Mouse (Mus musculus) limb, embryonic 14.5 days (tissue): ENCODE results near the gene Armc9. TPM values are rescaled to one million over a fixed set of nuclear protein-coding genes. Genes with fewer than 3 reads are reported as not detected.

Source experiments
- ATAC-seq: fragments of 200-750 bp; cut with Nextera tagmentation; 2 replicates; pipeline ENCODE4 v1.8.0; 2017; ENCODE audit warnings: low read depth, moderate number of reproducible peaks, moderate TSS enrichment; ENCODE audit not compliant: low FRiP score
- DNase-seq: peaks from one replicate; pipeline ENCODE4 v3.0.0-alpha.2; 2015; ENCODE audit warnings: low spot score
- H3K27ac ChIP-seq: fragments of 300-500 bp; sonication (generic); replicated peaks from 2 replicates; pipeline ENCODE4 v1.5.1; 2014; ENCODE audit warnings: low read depth, mild to moderate bottlenecking, low read length, moderate library complexity, mixed read lengths
- H3K27me3 ChIP-seq: fragments of 300-500 bp; sonication (generic); 2 replicates; pipeline ENCODE4 v1.6.1; 2014; ENCODE audit warnings: low read length, mixed read lengths; ENCODE audit not compliant: control insufficient read depth, insufficient read depth
- H3K36me3 ChIP-seq: fragments of 300-500 bp; sonication (generic); 2 replicates; pipeline ENCODE4 v1.6.1; 2014; ENCODE audit warnings: mild to moderate bottlenecking, low read length, moderate library complexity, mixed read lengths; ENCODE audit not compliant: control insufficient read depth, insufficient read depth
- H3K4me1 ChIP-seq: fragments of 300-500 bp; sonication (generic); 2 replicates; pipeline ENCODE4 v1.6.1; 2014; ENCODE audit warnings: antibody characterized with exemption, low read length, mixed read lengths; ENCODE audit not compliant: control insufficient read depth, insufficient read depth
- H3K4me2 ChIP-seq: fragments of 300-500 bp; sonication (generic); replicated peaks from 2 replicates; pipeline ENCODE4 v1.6.1; 2014; ENCODE audit warnings: low read depth, mild to moderate bottlenecking, low read length, moderate library complexity; ENCODE audit not compliant: severe bottlenecking
- H3K4me3 ChIP-seq: fragments of 300-500 bp; sonication (generic); replicated peaks from 2 replicates; pipeline ENCODE4 v1.5.1; 2014; ENCODE audit warnings: low read length
- H3K9ac ChIP-seq: fragments of 300-500 bp; sonication (generic); 2 replicates; pipeline ENCODE4 v1.6.1; 2014; ENCODE audit warnings: mild to moderate bottlenecking, low read depth, low read length, moderate library complexity; ENCODE audit not compliant: severe bottlenecking
- H3K9me3 ChIP-seq: fragments of 300-500 bp; sonication (generic); 2 replicates; pipeline ENCODE4 v1.6.1; 2016; ENCODE audit warnings: low read length; ENCODE audit not compliant: control insufficient read depth
- POLR2A ChIP-seq: fragments of 200-500 bp; IDR thresholded peaks from 2 replicates; pipeline ENCODE4 v1.8.0; 2012; ENCODE audit warnings: inconsistent platforms, mild to moderate bottlenecking, moderate library complexity, borderline replicate concordance; ENCODE audit not compliant: insufficient read depth, insufficient read length; ENCODE audit errors: extremely low read depth
- WGBS: fragments of 180-500 bp; shearing (Covaris S2); extraction: QIAGEN DNeasy Blood & Tissue Kit; methylation state at CpG from one replicate; pipeline ENCODE4 v1.1.7; 2014; 5-methylcytosine and 5-hydroxymethylcytosine counted together
- polyA plus RNA-seq, 2 experiments: library from polyadenylated mRNA; depleted of rRNA in 1 of 2; stranded (reverse) in 1 of 2; unstranded in 1 of 2; fragments of >200 nt; fragmentation: Nextera tagmentation in 1 of 2; extraction: Ambion mirVana in 1 of 2; gene quantifications; 2 replicates each; pipeline versions ENCODE4 v1.2.1 to v1.2.3; 2012 to 2014

The Armc9 gene
- polyA plus RNA-seq, 2 experiments: 17.0 to 19.6 TPM

DNA sequence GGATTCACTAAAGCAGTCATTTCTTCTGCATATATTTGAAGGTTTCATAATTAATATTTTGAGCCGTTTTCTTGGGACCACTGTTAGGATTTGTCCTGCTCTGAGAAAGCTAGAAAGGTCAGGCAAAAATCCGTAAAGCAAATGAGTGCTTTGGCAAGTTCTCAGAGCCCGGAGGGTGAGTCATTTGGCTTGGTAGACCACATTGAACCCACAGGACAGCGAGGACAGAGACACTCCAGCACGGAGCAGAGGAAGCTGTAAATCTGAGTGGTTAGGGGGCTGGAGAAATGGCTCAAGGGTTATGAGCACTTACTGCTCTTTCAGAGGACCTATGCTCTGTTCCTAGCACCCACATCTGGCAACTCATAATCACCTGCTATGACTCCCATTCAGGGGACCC is 7.0 kb upstream of the Armc9 start:
- Histone ChIP-seq H3K4me3 (no peak overlapping the region), H3K36me3 (no peaks in the 10 kb centered on the region), H3K9me3 (no peaks in the 10 kb centered on the region), H3K27me3 (no peaks in the 10 kb centered on the region), H3K4me2 (no peak overlapping the region), H3K9ac (no peak overlapping the region), H3K27ac (no peak overlapping the region), H3K4me1 (no peaks in the 10 kb centered on the region)
- no peak for ATAC-seq
- no peak for TF ChIP-seq POLR2A
- DNase-seq: no peak
- WGBS: 59% methylated on average over 5 of the region's 5 CpGs

DNA sequence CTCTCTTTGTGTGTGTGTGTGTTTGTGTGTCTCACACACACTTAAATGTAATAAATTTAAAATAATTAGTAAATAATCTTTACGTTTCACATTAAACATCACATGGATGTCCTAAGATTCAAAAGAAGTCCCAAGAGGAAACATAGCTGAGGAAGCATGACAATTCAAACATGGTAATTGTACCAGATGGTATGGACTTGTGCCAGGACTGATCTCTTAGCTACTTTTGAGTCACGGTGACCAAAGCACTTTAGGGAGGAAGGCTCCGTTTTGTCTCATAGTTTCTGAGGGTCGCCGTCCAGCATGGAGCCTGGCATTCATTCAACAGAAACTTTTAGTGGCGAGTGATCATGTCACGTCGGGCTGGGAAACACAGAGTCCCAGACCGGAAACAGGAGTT is 6.4 kb upstream of the Armc9 start:
- no peak overlapping the region for H3K9ac ChIP-seq
- H3K4me1 ChIP-seq: no peaks in the 10 kb centered on the region
- TF ChIP-seq POLR2A: no peak
- no peaks in the 10 kb centered on the region for H3K27me3 ChIP-seq
- DNase-seq (no peak), ATAC-seq (no peak)
- no peaks in the 10 kb centered on the region for H3K36me3 ChIP-seq
- H3K27ac ChIP-seq: no peak overlapping the region
- 87% methylated on average over 9 of the region's 9 CpGs for WGBS
- no peak overlapping the region for H3K4me3 ChIP-seq
- no peak overlapping the region for H3K4me2 ChIP-seq
- H3K9me3 ChIP-seq: no peaks in the 10 kb centered on the region

DNA sequence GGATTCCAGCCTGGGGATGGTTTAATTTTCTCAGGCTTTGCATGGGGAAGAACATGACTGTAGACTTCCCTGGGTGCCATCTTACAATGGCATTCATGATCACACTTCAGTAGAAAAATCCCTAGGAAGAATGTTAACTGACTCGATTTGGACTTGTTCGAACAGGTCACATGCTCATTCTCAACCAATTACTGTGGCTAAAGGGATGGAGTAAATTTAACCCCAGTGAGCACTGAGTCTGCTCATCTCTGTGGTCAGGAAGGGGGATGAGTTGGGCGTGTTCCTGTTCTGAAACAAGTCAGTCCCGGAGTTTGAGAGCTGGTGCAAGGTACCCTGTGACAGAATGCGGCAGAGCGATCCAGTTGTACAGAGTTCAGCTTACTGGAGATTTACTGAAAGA is 3.7 kb upstream of the Armc9 start:
- H3K4me3 ChIP-seq: no peak overlapping the region
- no peak overlapping the region for H3K9ac ChIP-seq
- 87% methylated on average over 6 of the region's 6 CpGs for WGBS
- no peak overlapping the region for H3K4me2 ChIP-seq
- DNase-seq: no peak
- H3K27me3 ChIP-seq: no peaks in the 10 kb centered on the region
- H3K36me3 ChIP-seq: no peaks in the 10 kb centered on the region
- H3K4me1 ChIP-seq: peaks cover 8% of the 10 kb centered on the region
- ATAC-seq: no peak
- no peak overlapping the region for H3K27ac ChIP-seq
- TF ChIP-seq POLR2A: no peak
- no peaks in the 10 kb centered on the region for H3K9me3 ChIP-seq

DNA sequence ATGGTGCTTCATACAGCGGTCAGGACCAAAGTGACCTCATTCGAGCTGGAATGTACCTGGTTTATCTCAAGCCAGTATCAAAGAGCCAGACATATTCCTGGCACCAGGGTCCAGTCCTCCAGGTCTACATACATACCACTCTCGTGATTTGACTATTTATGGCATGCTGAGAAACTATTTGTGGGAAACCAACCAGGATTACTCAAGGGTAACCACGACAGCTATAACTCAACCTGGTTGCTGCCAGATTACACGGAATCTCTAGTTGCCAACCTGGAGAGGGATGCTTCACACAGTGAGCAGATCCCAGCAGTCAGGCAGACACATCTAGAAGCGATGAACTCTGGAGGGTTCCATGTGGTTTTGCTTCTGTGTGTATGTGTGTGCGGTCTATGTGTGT is 3.2 kb upstream of the Armc9 start:
- Histone ChIP-seq H3K9me3 (no peaks in the 10 kb centered on the region), H3K4me1 (peaks cover 8% of the 10 kb centered on the region), H3K27ac (no peak overlapping the region), H3K4me3 (no peak overlapping the region), H3K27me3 (no peaks in the 10 kb centered on the region), H3K4me2 (no peak overlapping the region), H3K9ac (no peak overlapping the region), H3K36me3 (no peaks in the 10 kb centered on the region)
- no peak for DNase-seq
- no peak for TF ChIP-seq POLR2A
- 82% methylated on average over 7 of the region's 7 CpGs for WGBS
- no peak for ATAC-seq

DNA sequence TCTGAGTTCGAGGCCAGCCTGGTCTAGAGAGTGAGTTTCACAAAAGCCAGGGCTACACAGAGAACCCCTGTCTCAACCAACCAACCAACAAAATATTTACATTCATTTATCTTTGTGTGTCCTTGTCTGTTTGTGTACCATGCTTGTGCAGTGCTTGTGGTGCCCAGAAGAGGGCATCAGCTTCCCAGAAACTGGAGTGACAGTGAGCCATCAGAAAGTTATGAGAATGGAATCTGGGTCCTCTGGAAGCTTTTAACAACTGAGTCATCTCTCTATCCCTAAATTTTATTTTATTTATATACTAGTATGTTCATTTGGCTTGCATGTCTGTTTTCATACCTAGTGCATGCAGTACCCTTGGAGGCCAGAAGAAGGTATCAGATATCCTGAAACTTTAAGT is 2.0 kb upstream of the Armc9 start:
- ATAC-seq: no peak
- WGBS: 89% methylated on average over 1 of the region's 1 CpGs
- peaks cover 8% of the 10 kb centered on the region for H3K4me1 ChIP-seq
- no peak overlapping the region for H3K27ac ChIP-seq
- H3K9me3 ChIP-seq: no peaks in the 10 kb centered on the region
- no peak for TF ChIP-seq POLR2A
- no peak overlapping the region for H3K4me2 ChIP-seq
- DNase-seq: no peak
- H3K9ac ChIP-seq: no peak overlapping the region
- H3K36me3 ChIP-seq: 0 out of 2 replicates have a peak, but pooled peaks cover 9% of the 10 kb centered on the region
- H3K4me3 ChIP-seq: no peak overlapping the region
- H3K27me3 ChIP-seq: no peaks in the 10 kb centered on the region

DNA sequence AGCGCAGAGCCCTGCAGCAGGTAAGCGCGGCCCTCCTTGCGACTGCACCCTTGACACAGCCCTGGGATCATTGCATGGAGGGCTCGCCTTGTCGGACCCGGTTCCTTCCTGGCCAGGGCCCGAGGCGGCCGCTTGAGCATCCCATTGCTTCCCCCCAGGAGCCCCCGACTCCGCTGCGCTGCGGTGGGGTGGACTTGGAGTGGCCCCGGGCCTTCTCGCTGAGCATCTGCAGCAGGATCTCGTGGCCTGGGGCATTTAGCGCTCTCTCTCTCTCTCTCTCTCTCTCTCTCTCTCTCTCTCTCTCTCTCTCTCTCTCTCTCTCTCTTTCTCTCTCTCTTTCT is 214 bp downstream of the Armc9 start:
- Histone ChIP-seq H3K4me3 (peak overlapping the region; percentile 80), H3K9me3 (no peaks in the 10 kb centered on the region), H3K36me3 (0 out of 2 replicates have a peak, but pooled peaks cover 16% of the 10 kb centered on the region), H3K27ac (0 out of 2 replicates have a peak overlapping the region, but pooled peaks have one; percentile 38), H3K4me1 (peaks cover 8% of the 10 kb centered on the region), H3K9ac (peak overlapping the region; percentile 63), H3K27me3 (no peaks in the 10 kb centered on the region), H3K4me2 (peak overlapping the region; percentile 67)
- TF ChIP-seq POLR2A: no peak
- ATAC-seq (peak; percentile 41; the same call in 1 of the 2 replicates), DNase-seq (no peak)
- 1% methylated on average over 15 of the region's 18 CpGs for WGBS
